Mouse (Mus musculus) liver (tissue): ENCODE measurements around the gene Kcnj4.
"Not testable (repeated sequence)": the region's sequence is repeated elsewhere in the genome, so short reads cannot be mapped to it uniquely, and the experiment has no call there.

Experiments
- DNase-seq: peaks from one replicate; pipeline ENCODE4 v3.0.0-alpha.2; 2020; ENCODE audit warnings: mixed read lengths

The Kcnj4 gene

DNA sequence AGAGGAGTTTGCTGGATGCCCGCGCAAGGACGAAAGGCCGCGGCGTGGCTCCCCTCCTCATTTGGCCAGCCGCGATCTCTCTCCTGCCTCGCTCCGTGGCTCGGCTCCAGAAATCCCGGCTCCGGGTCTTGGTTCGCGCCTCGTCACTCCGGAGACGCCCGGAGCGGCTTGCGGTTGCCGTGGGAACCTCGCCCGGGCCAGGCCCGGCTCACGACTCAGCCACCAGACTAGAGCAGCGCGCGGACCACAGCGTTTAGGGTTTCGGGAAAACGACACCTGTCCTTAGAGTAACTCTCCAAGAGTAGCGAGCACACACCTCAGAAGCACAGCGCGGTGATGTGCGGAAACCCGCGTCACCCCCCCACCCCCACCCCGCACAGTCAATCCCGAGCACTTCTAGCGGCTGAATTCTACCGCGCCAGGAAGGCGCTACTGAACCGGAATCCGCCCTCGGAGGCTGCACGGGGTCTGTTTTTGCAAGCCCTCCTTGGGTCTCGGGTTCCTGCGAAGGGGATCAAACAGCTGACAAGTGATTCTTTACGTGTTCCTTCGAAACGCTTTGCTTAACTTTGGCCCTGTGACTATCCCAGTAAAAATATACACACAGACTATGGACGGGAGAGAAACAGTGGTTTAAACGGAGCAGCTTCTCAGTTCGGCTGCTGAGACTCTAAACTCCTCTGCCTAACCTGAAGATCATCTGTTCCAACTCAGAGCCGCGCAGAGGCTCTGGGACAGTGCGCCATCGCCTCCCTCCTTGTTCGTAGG, 6.7 kb upstream of the Kcnj4 start:
- peak; percentile 46 for DNase-seq

GRCm38 (mm10) chr15:79510425-79510824, 5.4 kb upstream of the Kcnj4 start:
- DNase-seq = no peak

- no peak for DNase-seq
Observed at GRCm38 (mm10) chr15:79509998-79510397, 5.0 kb upstream of the Kcnj4 start.

- DNase-seq = no peak
Observed at GRCm38 (mm10) chr15:79507055-79507828, 2.2 kb upstream of the Kcnj4 start.

GRCm38 (mm10) chr15:79506460-79506859, 1.4 kb upstream of the Kcnj4 start:
- no peak for DNase-seq

GRCm38 (mm10) chr15:79505616-79506283, 709 bp upstream of the Kcnj4 start:
- peak; percentile 43 for DNase-seq

GRCm38 (mm10) chr15:79503438-79503837, 1.6 kb downstream of the Kcnj4 start:
- no peak for DNase-seq

GRCm38 (mm10) chr15:79502891-79503341, 2.1 kb downstream of the Kcnj4 start:
- no peak for DNase-seq

GRCm38 (mm10) chr15:79500110-79500509, 4.9 kb downstream of the Kcnj4 start:
- DNase-seq = no peak

GRCm38 (mm10) chr15:79493527-79493926, 11.5 kb downstream of the Kcnj4 start:
- DNase-seq = no peak

DNA sequence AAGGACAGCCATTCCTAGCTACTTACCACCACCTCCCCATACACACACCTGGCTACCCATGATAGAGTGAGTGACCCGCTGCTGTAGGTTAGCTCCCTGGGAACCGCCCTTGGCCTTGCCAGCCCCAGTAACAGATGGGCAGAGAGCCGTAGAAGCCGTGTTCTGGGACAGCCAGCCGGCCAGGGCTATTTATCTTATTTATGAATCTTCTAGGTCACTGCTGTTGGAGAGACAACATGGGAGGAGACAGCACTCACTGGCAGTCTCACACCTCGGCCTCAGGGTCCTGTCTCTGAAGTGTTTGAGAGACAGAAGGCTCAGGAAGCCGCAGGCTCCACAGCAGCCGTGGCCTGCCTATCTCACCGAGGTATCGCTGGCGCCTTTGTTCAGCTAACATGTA, 15.6 kb downstream of the Kcnj4 start:
- DNase-seq = no peak

DNA sequence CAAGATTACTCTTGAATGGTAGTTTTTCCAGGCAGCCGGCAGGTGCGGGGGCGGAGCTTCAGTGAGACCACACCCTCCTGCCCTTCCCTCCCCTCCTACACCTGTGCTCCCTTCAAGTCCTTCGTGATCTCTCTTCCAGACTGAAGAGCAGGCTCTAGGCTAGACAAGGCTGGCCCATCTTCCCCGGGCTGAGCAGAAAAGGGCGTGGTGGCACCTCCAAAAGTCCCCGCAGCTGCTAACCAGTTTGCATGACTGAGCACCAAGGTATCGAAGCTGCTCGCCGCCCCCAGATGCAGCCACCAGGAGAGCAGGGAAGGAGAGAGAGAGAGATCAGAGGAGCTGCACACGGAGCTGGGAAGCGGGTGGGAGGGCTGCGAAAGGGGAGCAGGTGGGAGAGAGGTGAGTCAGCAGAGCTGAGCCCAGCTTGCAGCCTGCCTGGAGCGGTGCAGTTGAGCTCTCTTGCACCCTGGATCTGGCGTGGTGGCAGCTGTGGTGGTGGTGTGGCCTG, 23.8 kb downstream of the Kcnj4 start:
- DNase-seq = no peak

DNA sequence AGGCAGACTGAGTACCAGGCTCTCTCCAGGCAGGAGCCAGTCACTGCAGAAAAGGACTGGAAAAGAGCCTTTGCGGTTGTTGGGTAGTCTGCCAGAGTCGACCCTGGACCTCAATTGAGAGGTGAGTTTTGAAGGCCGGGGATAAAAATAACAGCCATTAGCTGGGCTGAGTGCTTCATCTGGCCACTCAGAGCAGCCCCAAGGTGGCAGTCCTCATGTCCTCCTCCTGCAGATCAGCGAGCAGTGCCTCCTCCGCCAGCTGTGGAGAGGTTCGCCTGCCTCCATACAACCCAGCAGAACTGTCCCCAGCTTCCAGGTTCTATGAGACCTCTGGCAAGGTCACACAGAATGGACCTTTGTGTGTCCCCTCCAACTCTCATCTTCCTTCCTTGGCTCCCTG, 27.8 kb downstream of the Kcnj4 start:
- no peak for DNase-seq

DNA sequence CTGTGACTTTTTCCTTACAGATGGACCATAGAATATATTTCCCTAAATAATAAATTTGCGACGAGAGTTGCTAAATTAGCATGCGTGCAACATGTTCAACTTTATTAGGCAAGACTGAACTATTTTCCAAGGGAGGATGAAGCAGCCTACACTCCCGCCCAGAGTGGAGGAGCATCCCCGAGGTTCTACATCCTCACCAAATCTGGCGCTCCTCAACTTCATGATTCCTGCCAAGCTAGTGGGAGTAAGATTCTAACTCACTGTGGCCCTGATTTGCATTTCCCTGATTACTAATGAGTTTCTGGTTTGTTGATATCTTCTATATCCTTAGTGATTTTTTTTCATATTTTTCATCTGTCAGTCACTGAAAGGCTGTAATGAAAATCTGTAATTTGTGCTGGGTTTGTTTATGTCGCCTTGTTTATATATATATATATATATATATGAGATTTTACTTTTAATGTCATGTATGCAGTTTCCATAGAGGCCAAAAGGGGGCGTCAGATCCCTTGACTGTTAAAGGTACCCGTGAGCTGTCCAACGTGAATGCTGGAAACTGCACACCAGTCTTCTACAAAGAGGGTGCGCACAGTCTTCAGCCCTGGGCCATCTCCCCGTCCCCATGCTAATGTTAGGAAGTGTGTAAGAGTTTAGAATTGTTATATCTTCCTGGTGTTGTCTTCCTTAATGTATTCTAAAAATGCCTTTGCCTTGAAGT, 31.2 kb downstream of the Kcnj4 start:
- DNase-seq = no peak

DNA sequence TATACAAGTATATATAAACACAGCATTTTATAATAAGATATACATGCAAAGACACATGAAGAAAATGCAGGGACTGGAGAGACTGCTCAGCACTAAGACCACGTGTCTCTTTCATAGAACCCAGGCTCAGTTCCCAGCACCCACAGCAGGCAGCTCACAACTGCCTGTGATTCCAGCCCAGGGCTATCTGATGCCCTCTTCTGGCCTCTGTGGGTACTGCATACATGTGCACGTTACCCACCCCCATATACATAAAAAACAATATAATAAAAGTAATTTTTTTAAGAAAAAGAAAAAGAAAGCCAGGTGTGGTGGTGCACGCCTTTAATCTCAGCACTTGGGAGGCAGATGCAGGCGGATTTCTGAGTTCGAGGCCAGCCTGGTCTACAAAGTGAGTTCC, 32.0 kb downstream of the Kcnj4 start:
- no peak for DNase-seq

DNA sequence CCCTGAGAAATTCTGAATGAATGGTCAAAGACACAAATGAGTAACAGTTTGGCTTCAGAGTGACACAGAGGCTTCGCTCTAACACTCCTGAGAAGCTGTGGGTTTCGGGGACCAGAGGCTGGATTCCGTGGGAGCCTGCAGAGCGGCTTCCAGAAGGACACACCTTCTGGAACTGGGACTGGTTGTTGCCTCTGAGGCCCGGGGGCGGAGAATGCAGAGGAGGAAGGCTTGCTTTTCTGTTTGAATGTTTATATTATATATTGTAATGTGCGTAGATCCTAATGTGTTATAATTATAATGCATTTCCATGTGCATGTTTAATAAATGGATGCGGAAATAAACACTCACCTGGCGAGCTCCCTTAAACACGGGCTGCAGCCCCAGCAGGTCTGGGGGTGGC, 33.9 kb downstream of the Kcnj4 start:
- DNase-seq = no peak

DNA sequence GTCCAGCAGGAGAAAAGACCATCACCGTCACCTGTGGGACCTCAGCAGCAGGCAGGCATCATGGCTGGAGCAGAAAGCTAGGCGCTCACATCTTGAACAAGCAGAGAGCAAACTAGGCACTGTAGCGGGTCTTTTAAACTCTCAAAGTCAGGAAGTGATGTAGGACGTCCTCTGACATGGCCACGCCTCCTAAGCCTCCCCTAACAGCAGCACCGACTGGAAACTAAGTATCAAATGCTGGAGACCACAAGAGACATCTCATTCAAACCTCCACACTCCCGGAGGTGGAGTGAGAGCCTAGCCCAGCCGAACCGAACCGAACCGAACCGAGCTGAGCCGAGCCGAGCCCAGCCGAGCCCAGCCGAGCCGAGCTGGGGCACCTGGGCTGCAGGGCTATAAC, 34.5 kb downstream of the Kcnj4 start:
- no peak for DNase-seq

- DNase-seq = no peak
Observed at GRCm38 (mm10) chr15:79469577-79469976, 35.5 kb downstream of the Kcnj4 start.

DNA sequence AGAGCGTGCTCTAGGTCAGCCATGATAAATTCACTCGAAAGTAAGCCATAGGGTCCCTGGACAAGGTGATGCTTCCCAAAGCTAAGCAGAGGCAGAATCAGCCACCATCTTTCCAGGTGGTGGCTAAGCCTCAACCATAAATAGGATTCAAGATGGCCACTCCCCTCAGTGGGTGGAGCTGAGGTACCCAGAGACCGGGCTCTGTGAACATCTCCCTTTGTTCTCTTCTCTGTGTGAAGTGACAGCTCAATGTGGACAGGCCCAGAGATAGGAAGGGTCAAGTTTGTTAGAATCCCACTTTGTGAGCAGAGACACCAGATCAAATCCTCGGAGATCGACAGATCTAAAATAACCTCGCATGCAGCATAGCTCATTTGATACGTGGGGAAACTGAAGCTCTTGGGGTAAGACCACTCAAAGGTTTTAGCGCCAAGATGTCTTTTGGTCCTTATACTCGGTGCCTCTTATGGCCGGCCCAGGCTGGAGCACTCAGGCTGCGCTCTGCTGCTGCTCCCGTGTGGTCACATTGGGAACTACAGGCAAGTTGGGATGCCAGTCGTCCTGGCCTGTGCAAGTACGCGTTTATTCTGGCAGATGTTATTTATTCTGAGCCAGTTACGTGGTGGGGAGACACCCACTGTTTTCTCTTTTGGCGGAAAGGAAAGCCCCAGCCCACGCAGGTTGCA, 38.3 kb downstream of the Kcnj4 start:
- peak; percentile 78 for DNase-seq

GRCm38 (mm10) chr15:79456546-79456945, 48.5 kb downstream of the Kcnj4 start:
- no peak for DNase-seq

GRCm38 (mm10) chr15:79456104-79456503, 48.9 kb downstream of the Kcnj4 start:
- not testable (repeated sequence) for DNase-seq
